Mouse (Mus musculus) kidney, adult 2 months (tissue): Measurements from ENCODE around the gene Gm20821. TPM values are rescaled to one million over a fixed set of nuclear protein-coding genes. Genes with fewer than 3 reads are reported as not detected.
"Not testable (repeated sequence)": the region's sequence is repeated elsewhere in the genome, so short reads cannot be mapped to it uniquely, and the experiment has no call there.

Source experiments
- DNase-seq: peaks from one replicate; pipeline ENCODE4 v3.0.0; 2021
- H3K27ac ChIP-seq: fragments of 200-500 bp; 2 replicates; pipeline ENCODE4 v1.5.1; 2012; ENCODE audit warnings: low read depth, low read length, control low read depth, inconsistent platforms; ENCODE audit not compliant: insufficient read depth
- H3K27me3 ChIP-seq: fragments of 200-500 bp; replicated peaks from 2 replicates; pipeline ENCODE4 v1.6.1; 2012; ENCODE audit warnings: mild to moderate bottlenecking, moderate library complexity, low read length, inconsistent platforms; ENCODE audit not compliant: control insufficient read depth, insufficient read depth
- H3K36me3 ChIP-seq: fragments of 200-500 bp; 2 replicates; pipeline ENCODE4 v1.6.1; 2012; ENCODE audit warnings: mild to moderate bottlenecking, moderate library complexity, low read length, inconsistent platforms; ENCODE audit not compliant: control insufficient read depth, insufficient read depth
- H3K4me1 ChIP-seq: fragments of 200-500 bp; 2 replicates; pipeline ENCODE4 v1.6.1; 2011; ENCODE audit warnings: low read length; ENCODE audit not compliant: control insufficient read depth, insufficient read depth
- H3K4me3 ChIP-seq: fragments of 200-500 bp; 2 replicates; pipeline ENCODE4 v1.5.1; 2011; ENCODE audit warnings: mild to moderate bottlenecking, low read depth, low read length, control low read depth; ENCODE audit not compliant: insufficient read depth
- WGBS: fragments of 180-500 bp; shearing (Covaris S2); methylation state at CpG from one replicate; pipeline ENCODE4 v1.1.7; 2018; 5-methylcytosine and 5-hydroxymethylcytosine counted together
- polyA plus RNA-seq: library from polyadenylated mRNA; depleted of rRNA; stranded (reverse); fragments of >200 nt; gene quantifications from 2 replicates; pipeline ENCODE4 v1.2.3, GENCODE M21; 2012; rRNA removed

Gm20821 gene
- polyA plus RNA-seq = not detected in 2 replicates

DNA sequence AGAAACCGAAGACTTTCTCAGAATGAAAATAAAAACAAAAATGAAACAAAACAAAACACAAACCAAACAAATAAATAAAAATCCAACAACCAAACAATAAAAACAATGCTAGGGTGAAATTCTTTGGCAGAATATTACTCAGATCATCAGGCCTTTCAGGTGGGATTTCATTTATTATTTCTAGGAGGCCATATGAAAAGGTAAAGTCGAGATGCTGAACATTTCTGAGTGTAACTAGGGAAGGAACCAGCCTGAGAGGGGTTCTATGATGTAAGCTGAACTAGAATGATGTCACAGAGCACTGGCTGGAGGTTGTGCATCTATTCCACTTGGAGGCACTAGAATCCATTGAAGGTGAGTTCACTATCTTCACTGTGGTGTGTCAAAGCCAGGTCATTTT, at the start of gene Gm20821:
Gene Gm20821, plus strand, starts transcription at position 301 of the 400 bp plus-strand sequence.
- not testable (repeated sequence) for H3K27me3 ChIP-seq, H3K36me3 ChIP-seq, H3K27ac ChIP-seq, DNase-seq, H3K4me1 ChIP-seq, H3K4me3 ChIP-seq
- 30% methylated on average over 2 of the region's 2 CpGs for WGBS
